Mouse (Mus musculus): Measurements from ENCODE around the gene Vps25.

Gene Vps25

GRCm38 (mm10) chr11:101253613-101254389 lies at the start of gene Vps25:
TSS of gene Vps25 (plus strand) at chr11:101253707.
- peak; percentile 78 to 81 for DNase-seq (ENCODE audit: low spot score in 2 of 2)

- peak in 1 of 2 experiments; percentile 61 for DNase-seq (ENCODE audit: low spot score in 2 of 2)
Observed at GRCm38 (mm10) chr11:101211970-101212369, 41.5 kb upstream of the Vps25 start.

- DNase-seq (ENCODE audit: low spot score in 2 of 2): no peak
Observed at GRCm38 (mm10) chr11:101216936-101217335, 36.6 kb upstream of the Vps25 start.

GRCm38 (mm10) chr11:101218436-101219055 lies 35.0 kb upstream of the Vps25 start:
- DNase-seq (ENCODE audit: low spot score in 2 of 2): no peak

GRCm38 (mm10) chr11:101220853-101221252 lies 32.7 kb upstream of the Vps25 start:
- no peak for DNase-seq (ENCODE audit: low spot score in 2 of 2)

- DNase-seq (ENCODE audit: low spot score in 2 of 2): no peak
Observed at GRCm38 (mm10) chr11:101221306-101221986, 32.1 kb upstream of the Vps25 start.

- no peak for DNase-seq (ENCODE audit: low spot score in 2 of 2)
Observed at GRCm38 (mm10) chr11:101224337-101224736, 29.2 kb upstream of the Vps25 start.

GRCm38 (mm10) chr11:101225331-101226064 lies 28.0 kb upstream of the Vps25 start:
- DNase-seq (ENCODE audit: low spot score in 2 of 2): peak in 1 of 2 experiments; percentile 31

- peak; percentile 91 to 94 for DNase-seq (ENCODE audit: low spot score in 2 of 2)
Observed at GRCm38 (mm10) chr11:101226065-101226701, 27.3 kb upstream of the Vps25 start, which contains the start of gene Ezh1. TSS of gene Ezh1 (minus strand) at chr11:101226463.

GRCm38 (mm10) chr11:101229361-101229900 lies 24.1 kb upstream of the Vps25 start:
- no peak for DNase-seq (ENCODE audit: low spot score in 2 of 2)

- DNase-seq (ENCODE audit: low spot score in 2 of 2): no peak
Observed at GRCm38 (mm10) chr11:101230061-101230511, 23.4 kb upstream of the Vps25 start.

GRCm38 (mm10) chr11:101230526-101230925 lies 23.0 kb upstream of the Vps25 start:
- DNase-seq (ENCODE audit: low spot score in 2 of 2): no peak

- DNase-seq (ENCODE audit: low spot score in 2 of 2): no peak
Observed at GRCm38 (mm10) chr11:101230991-101231871, 22.3 kb upstream of the Vps25 start.

- DNase-seq (ENCODE audit: low spot score in 2 of 2): no peak
Observed at GRCm38 (mm10) chr11:101232010-101232839, 21.3 kb upstream of the Vps25 start.

- no peak for DNase-seq (ENCODE audit: low spot score in 2 of 2)
Observed at GRCm38 (mm10) chr11:101233240-101233639, 20.3 kb upstream of the Vps25 start.

- no peak for DNase-seq (ENCODE audit: low spot score in 2 of 2)
Observed at GRCm38 (mm10) chr11:101234124-101234523, 19.4 kb upstream of the Vps25 start.

- no peak for DNase-seq (ENCODE audit: low spot score in 2 of 2)
Observed at GRCm38 (mm10) chr11:101235429-101235828, 18.1 kb upstream of the Vps25 start.

- no peak for DNase-seq (ENCODE audit: low spot score in 2 of 2)
Observed at GRCm38 (mm10) chr11:101236782-101237181, 16.7 kb upstream of the Vps25 start.

- DNase-seq (ENCODE audit: low spot score in 2 of 2): no peak
Observed at GRCm38 (mm10) chr11:101238071-101238647, 15.3 kb upstream of the Vps25 start.

Measured in spleen, postnatal 36 days (tissue).